Mouse (Mus musculus) ES-E14 (cell line): ENCODE results near the gene Ank3.

Experiments
- CHD2 ChIP-seq: IDR thresholded peaks from 2 replicates; pipeline ENCODE4 v1.6.1; 2014; ENCODE audit warnings: mild to moderate bottlenecking, low read depth, low read length, inconsistent platforms
- HCFC1 ChIP-seq: IDR thresholded peaks from 2 replicates; pipeline ENCODE4 v1.6.1; 2012; ENCODE audit warnings: low read length, inconsistent platforms, borderline replicate concordance; ENCODE audit not compliant: insufficient read depth

DNA sequence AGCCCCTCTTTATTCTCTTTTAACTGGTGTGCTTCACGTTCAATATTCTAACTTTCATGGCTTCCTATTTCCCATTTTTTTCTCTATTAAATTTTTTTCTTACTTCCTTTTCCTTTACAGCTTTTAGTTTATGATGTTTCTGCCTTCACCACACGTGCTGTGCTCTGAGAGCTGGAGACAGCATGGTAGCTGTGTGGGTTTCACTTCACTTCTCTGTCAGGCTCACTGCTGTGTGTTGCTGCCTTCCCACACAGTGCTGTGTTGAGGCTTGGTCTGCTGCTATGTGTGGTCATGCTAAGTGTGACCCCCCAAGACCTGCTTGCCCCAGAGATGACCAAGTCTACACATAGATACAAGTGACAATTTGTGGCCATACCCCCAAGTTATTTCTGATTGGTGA lies 647.1 kb downstream of the Ank3 start:
- no peak for TF ChIP-seq CHD2
- TF ChIP-seq HCFC1, result no peak
